Mouse (Mus musculus) urinary bladder, postnatal 25 days (tissue): ENCODE measurements around the gene Dctn1.

Experiments used
- DNase-seq: peaks from one replicate; pipeline ENCODE4 v3.0.0; 2022; ENCODE audit warnings: low spot score

Dctn1 gene

GRCm38 (mm10) chr6:83169872-83170271 is 4.2 kb downstream of the Dctn1 start:
- no peak for DNase-seq

- no peak for DNase-seq
These were observed 5.3 kb downstream of the Dctn1 start for GRCm38 (mm10) chr6:83171063-83171462.

DNA sequence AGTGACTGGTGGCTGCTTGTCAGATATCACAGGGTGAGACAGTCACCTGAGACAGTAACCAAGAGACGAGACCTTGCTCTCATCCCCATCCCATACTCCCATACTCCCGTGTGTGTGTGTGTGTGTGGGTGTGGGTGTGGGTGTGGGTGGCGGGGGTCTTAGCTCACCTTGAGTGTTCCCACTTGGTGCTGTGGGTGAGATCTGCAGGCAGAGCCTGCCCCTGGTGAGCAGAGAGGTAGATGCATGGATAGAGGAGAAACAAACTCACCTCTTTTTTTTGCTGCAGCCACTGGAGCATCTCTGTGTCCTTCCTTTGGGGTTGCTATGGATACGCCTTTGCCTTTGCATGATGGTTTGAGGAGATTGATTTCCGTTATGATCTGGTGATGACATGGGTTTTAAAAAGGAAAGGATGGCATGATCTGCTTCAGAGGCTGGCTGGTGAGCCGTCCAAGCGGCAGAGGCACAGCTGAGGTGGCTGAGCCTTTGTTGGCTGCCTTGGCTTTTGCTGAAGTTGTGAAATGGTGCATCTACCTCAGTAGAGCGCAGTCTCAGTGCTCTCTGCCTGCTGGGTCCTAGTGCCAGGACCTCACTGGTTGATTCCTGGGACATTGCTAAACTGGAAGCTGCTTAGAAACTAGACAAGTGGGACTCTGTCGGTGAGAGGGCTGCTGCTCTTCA is 6.7 kb downstream of the Dctn1 start:
- DNase-seq: no peak

DNA sequence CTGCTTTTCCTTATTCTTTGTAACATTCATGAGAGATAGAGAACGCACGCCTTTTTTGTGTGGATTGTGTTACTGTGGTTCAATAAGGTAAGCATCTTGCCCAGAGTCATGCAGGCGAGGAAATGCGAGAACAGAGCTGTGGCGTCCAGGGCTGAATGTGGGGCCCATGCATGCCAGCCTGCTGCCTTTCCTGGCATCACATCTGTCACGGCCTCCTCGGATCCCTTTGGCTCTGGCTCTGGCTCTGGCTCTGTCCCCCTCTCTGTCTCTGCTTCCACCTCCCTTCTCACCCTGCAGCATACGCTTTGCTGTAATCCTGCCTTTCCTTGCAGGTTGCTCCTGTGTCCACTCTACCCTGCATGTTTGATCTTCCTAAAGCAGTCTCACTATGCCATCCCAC is 10.3 kb downstream of the Dctn1 start:
- DNase-seq: no peak

DNA sequence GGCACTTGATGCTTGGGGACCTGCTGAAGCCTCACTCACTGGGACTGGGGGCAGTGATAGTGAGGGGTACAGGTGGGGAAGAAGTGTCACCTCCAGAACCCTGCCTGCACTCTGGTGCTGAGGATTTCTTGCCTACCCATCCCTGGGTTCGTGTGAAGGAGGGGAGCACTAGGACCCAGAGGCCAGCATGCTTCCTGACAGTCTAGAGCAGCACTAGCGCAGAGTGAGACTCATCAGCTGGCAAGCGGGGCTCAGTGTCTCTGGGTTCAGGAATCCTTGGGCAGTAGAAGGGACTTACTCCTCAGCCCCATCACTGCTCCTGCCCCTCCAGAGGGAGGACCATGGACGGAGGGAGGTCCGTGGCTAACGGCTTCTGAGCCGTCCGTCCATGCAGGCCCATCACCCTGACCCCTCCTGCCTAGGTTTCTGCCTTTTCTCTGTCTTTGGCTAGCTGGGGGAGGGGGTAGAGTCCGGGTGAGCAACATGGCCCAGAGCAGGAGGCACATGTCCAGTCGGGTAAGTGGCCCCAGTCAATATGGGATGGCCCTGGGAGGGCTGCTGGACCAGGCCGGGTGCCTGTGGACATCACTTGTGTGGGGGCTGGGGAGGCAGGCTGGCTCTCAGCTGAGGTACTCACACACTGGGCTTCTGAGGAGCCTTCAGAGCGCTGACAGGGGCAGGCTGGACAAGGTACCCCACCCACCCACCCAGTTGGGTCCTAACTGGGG is 13.8 kb downstream of the Dctn1 start:
- no peak for DNase-seq

GRCm38 (mm10) chr6:83180605-83181004 is 14.9 kb downstream of the Dctn1 start:
- no peak for DNase-seq

DNA sequence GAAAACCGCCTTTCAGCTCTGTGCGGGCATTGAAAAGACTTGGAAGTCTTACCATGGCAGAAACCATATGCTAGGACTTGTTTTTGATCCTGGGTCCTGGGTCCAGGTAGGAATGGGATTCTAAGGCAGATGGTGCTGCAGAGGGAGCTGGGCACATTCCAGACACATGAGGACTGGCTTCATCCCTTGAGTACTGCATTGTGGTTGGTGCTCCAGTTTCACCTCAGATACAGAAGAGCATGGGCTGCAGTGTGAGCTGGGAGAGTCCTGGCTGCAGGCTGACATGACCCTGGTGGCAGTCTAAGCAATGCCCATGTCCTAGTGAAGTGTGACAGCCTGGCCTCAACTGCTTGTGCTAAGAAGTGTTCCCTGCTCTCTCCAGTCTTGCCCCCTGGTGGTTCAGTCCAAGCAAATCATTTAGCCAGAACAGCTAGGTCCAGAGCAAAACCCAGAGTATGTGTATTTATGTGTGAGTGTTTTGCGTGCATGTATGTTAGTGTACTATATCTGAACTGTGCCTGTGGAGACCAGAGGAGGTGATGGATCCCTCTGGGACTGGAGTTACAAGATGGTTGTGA is 19.2 kb downstream of the Dctn1 start:
- DNase-seq: no peak

- no peak for DNase-seq
These were observed 20.5 kb downstream of the Dctn1 start for GRCm38 (mm10) chr6:83185895-83186861.

- DNase-seq: no peak
These were observed 21.2 kb downstream of the Dctn1 start for GRCm38 (mm10) chr6:83186946-83187345.

DNA sequence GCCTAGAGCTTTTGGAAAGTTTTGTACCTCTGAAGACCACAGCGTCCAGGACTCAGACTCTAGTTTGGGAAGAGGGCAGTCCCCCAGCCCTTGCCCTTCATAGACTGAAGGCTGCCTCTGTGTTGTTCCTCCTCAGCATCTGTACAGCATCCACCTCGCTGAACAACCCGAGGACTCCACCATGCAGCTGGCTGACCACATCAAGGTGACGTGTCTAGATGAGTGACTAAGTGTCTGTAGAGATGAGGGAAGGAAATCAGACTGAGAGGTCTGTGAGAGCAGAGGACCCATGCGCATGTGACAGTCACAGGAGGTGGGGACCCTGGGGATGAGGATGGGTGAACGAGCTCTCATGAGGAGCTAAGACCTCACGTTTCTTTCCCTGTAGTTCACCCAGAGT is 27.9 kb downstream of the Dctn1 start:
- no peak for DNase-seq

DNA sequence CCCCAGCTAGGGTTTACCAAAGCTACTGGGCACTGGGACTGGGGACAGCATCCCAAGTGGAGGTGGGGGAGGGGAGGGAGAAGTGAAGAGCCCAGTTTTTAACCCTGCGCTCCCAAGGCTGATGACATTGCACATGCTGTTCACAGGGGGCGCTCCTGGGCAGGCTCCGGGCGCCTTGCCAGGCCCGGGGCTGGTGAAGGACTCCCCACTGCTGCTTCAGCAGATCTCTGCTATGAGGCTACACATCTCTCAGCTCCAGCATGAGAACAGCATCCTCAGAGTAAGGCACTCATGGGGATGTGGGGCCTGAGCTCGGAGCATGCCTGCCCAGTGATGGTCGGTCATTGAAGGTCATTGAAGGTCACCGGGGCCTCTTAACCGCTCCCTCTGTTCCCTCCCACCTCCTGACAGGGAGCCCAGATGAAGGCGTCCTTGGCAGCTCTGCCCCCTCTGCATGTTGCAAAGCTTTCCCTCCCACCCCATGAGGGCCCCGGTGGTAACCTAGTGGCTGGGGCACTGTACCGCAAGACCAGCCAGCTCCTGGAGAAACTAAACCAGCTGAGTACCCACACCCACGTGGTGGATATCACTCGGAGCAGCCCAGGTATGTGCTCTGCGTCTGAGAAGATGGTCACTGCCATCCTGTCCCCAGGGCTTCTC is 31.8 kb downstream of the Dctn1 start:
- DNase-seq: no peak

- no peak for DNase-seq
These were observed 37.6 kb downstream of the Dctn1 start for GRCm38 (mm10) chr6:83203320-83203719.

- DNase-seq: no peak
These were observed 40.1 kb downstream of the Dctn1 start for GRCm38 (mm10) chr6:83205851-83206250.

GRCm38 (mm10) chr6:83206321-83206720 is 40.6 kb downstream of the Dctn1 start:
- DNase-seq: no peak

- no peak for DNase-seq
These were observed 41.8 kb downstream of the Dctn1 start for GRCm38 (mm10) chr6:83207361-83208049.

GRCm38 (mm10) chr6:83208050-83208400 is 42.3 kb downstream of the Dctn1 start:
- DNase-seq: no peak

- no peak for DNase-seq
These were observed 44.8 kb downstream of the Dctn1 start for GRCm38 (mm10) chr6:83210495-83210894.

DNA sequence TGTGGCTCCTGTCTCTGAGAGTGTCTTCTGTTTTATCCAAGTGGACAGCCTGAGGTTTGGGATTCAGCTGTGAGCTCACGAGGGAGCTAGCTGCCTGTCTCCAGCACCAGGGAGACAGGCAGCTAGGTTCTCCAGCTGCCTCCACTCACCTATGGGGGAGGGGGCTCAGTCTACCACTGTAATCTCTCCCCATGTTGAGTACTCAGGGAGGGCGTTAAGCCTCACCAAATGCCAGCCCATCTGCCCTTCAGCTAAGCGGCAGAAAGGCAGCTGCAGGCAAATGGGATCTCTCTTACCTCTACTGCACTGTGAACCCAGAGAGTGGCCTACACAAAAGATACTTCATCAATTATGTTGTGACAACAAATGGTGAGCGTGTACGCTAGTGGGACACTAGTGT is 45.8 kb downstream of the Dctn1 start:
- DNase-seq: no peak

DNA sequence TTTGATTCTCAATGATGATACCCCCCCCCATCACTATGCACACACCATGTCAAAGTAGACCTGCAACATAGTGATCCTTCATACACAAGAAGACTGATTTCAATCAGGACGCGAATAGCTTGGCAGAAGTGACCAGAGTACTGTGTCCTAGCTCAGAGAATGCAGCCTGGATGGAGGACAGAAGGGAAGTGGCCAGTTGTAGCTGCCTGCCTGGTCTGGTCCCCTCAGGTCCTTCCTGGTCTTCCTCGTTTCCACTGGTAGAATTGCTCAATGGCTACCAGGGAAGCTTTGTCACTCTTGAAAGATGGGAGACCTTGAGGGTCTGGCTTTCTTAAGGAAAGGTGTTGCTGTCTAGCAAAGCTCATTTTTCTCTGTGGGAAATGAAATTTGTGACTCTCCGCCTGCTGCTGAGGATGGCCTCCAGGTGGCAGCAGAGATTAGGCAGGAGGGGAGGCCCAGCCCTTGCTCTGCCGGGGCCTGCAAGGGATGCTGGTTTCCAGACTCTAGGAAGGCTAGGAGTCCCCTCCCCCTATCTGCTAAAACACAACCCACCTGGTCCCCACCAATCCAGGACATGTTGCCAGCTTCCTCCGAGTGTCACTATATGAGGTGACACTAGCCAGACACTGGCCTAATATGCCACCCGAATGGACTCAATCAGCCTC is 49.4 kb downstream of the Dctn1 start:
- DNase-seq: peak; percentile 76

GRCm38 (mm10) chr6:83219814-83220213 is 54.1 kb downstream of the Dctn1 start, which contains the start of gene Slc4a5:
Gene Slc4a5 (plus strand): TSS chr6:83219828.
- no peak for DNase-seq

DNA sequence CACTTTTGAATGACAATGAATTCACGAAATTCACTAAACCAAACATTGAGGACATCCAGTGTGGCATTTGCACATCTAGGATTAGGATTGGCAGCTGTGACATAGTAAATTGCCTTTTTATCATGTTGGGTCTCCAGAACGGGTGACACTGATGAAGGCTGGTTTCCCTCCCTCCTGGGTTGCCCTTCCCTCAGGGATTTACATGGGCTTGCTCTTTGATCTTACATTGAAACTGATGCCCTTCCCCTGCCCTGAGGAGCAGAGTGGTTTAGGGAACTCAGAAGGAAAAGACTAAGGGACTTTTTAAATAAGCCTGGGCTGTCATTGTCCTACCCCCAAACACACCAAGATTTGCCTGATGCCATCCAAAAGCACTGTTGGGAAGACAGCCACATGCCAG is 65.8 kb downstream of the Dctn1 start:
- no peak for DNase-seq
